Mouse (Mus musculus) hindbrain, embryonic 10.5 days (tissue): ENCODE results near the gene Ap1s2. TPM values are rescaled to one million over a fixed set of nuclear protein-coding genes. Genes with fewer than 3 reads are reported as not detected.

Experiments
- polyA plus RNA-seq: library from polyadenylated mRNA; unstranded; fragments of >200 nt; fragmentation: Nextera tagmentation; extraction: Ambion mirVana; gene quantifications from 2 replicates; pipeline ENCODE4 v1.2.1, GENCODE M21; 2016

The Ap1s2 gene
- polyA plus RNA-seq, 1 experiment from 2014 or later, result 31.8 TPM

Other genes starting within 250 kb of the Ap1s2 start
- 0.34 and 0.50 TPM in 2 replicates for gene Rnf138rt1, start 147.7 kb upstream of the Ap1s2 start, polyA plus RNA-seq
- 53.7 and 61.9 TPM in 2 replicates for gene Zrsr2, start 49.6 kb downstream of the Ap1s2 start, polyA plus RNA-seq
- 0.33 and 0.40 TPM in 2 replicates for gene Car5b, start 119.0 kb downstream of the Ap1s2 start, polyA plus RNA-seq
- gene Siah1b, start 167.5 kb downstream of the Ap1s2 start, polyA plus RNA-seq, result 42.0 and 44.7 TPM in 2 replicates
- gene Cltrn, start 179.8 kb downstream of the Ap1s2 start, polyA plus RNA-seq, result 0.21 and 0.52 TPM in 2 replicates
- gene Ace2, start 230.3 kb downstream of the Ap1s2 start, polyA plus RNA-seq, result 0.51 and 0.54 TPM in 2 replicates